Mouse (Mus musculus) spleen, embryonic (tissue): Measurements from ENCODE around the gene Rcn3.
"Not testable (repeated sequence)": the region's sequence is repeated elsewhere in the genome, so short reads cannot be mapped to it uniquely, and the experiment has no call there.

Experiments
- CTCF ChIA-PET: fragments of 350-600 bp; sonication (Branson Sonifier 250); formaldehyde crosslinking; loops from one replicate; lab custom pipeline; 2022; lab: Charles Lee

Gene Rcn3

GRCm38 (mm10) chr7:45125144-45125600, 33.2 kb upstream of the Rcn3 start:
- CTCF ChIA-PET, result no interaction called here

DNA sequence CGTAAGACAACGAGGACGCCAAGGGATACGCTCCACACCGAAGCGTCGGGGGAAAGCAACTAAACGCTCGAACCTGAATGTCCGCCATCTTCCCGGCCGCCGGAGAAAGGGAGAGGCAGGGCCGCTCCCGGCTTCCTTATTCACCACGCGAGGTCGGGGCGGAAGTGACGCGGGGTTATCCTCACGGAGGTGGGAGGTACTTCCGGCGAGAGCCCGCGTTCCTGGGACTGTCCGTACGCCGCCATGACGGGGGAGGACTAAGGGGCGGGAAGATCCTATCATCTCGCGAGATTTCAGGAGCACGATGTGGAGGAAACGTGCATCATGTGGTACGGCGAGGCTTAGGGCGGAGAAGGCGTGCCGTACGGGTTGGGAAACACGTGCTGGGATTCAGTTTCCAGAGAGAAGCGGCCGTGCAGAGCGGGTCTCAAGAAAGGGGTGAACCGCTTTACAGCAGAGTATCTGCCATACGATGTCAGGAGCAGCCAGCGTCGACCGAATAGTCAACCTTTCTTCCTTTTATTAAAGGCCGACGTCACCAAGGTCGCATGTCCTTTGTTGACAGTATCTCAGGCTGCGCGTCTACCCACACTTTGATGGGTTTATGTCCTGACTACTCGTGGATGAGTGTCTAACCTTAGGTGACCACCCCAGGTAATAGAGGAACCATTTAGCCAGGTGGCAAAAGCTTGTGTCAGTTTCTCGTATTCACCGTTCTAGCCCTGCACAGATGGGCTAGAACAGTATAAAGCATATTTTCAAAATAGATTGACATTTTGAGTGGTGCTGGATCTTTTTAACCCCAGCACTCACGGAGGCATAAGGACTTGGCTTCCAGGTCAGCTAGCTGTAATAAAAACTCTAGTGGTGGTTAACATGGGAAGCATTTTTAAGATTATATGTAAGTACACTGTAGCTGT, 32.5 kb upstream of the Rcn3 start, which contains the start of gene Rps11:
Gene Rps11, minus strand, starts transcription at position 216 of the 920 bp plus-strand sequence.
- CTCF ChIA-PET, result no interaction called here

- CTCF ChIA-PET, result interaction anchor here (0.5 to 0.7 kb wide), 2 partner anchors 166 to 167 kb away, joined by 3 read pairs; no protein-coding TSS in a partner anchor
These were observed 31.2 kb upstream of the Rcn3 start for GRCm38 (mm10) chr7:45123186-45123570.

GRCm38 (mm10) chr7:45122561-45123185, 30.7 kb upstream of the Rcn3 start:
- CTCF ChIA-PET, result interaction anchor here (0.8 kb wide), 1 partner anchor 14 kb away, joined by 3 read pairs; the partner anchor contains the start of genes Flt3l and Gm45713

GRCm38 (mm10) chr7:45121966-45122365, 29.9 kb upstream of the Rcn3 start:
- CTCF ChIA-PET, result interaction anchor here (0.6 to 0.8 kb wide), 2 partner anchors 14 to 182 kb away, joined by 3 read pairs; partner anchors contain the start of genes Flt3l and Gm45713

- CTCF ChIA-PET, result no interaction called here
These were observed 29.4 kb upstream of the Rcn3 start for GRCm38 (mm10) chr7:45121404-45121803.

DNA sequence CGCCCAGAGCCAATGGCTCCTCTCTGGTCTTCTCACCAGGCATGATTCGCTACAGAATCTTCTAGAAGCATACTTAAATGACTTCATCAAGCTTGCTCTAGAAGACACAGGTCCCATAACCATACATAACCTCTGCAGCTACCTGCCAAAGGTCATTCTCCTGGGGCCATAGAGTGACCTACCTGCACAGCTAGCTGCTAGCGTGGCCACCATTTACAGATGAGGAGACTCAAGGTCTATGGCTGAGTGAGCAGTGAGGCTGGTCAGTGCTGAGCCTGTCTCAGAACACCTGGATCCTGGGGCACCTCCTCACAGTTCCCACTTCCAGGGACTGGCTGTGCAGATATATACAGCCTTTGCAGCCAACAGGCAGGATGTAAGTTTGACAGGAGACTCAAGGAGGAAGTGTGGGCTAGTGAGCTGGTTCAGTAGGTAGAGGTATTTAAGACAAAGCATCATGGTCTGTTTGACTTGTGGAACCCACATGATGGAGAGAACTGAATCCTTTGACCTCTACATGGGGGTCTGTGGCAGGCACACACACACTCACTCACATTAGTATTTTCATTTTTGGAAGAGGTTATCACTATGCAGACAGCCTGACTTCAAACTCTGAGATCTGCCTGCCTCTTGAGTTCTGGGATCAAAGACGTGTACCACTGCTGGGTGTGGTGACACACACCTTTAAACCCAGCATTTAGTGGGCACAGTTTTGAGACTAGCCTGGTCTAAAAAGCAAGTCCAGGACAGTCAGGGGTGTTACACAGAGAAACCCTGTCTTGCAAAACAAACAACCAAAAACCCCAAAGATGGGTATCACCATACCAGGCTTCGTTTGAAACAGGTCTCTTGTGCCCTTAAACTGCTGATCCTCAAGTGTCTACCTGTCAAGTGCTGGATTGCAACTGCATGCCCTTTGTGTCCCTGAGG, 28.0 kb upstream of the Rcn3 start:
- CTCF ChIA-PET, result no interaction called here

DNA sequence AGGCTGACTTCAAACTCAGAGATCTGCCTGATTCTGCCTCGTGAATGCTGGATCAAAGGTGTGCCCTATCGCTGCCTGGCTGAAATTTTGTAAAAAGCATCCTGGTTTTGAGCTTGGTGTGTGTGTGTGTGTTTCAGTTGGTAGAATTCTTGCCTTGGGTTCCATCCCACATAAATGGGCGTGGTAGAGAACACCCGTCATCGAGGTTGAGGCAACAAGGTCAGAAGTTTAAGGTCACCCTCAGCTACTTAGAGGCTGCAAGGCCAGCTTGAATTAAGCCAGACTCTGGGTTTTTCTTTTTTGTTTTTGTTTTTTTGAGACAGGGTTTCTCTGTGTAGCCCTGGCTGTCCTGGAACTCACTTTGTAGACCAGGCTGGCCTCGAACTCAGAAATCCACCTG, 26.3 kb upstream of the Rcn3 start:
- CTCF ChIA-PET, result no interaction called here

- CTCF ChIA-PET, result no interaction called here
These were observed 25.5 kb upstream of the Rcn3 start for GRCm38 (mm10) chr7:45117566-45117965.

DNA sequence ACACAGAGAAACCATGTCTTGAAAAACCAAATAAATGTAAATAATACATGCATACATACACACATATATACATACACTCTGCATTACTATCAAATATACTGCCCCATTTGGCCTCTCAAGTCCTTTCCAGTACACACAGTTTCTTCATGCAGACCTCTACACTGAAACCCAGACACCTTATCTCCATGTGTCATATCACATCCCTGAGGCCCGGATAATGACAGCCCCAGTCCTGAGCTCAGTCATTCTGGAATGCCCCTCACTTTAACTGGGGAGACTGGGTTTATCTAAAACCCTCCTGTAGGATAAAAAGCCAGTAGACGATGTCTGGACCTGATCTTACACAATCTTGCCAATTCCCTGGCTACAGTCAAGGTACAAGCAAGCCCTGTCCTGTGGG, 21.5 kb upstream of the Rcn3 start:
- CTCF ChIA-PET, result no interaction called here

- CTCF ChIA-PET, result no interaction called here
These were observed 20.5 kb upstream of the Rcn3 start for GRCm38 (mm10) chr7:45112529-45112928.

DNA sequence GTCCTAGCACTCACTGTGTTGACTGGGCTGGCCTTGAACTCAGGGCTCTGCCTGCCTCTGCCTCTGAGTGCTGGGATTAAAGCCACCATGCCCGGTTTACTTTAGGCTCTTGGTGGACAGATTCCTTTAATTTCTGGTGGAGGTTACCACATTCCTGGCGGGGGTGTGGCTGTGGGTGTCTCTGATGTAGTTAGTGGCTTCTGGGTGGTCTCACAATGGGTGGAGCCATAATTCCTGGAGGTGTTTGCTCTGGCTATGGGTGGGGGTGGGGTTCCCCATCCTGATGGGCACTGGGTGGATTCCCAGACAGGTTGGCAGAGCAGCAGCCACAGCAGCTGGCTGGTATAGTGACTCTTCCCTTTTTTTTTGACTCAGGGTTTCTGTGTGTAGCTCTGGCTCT, 19.9 kb upstream of the Rcn3 start:
- CTCF ChIA-PET, result no interaction called here

DNA sequence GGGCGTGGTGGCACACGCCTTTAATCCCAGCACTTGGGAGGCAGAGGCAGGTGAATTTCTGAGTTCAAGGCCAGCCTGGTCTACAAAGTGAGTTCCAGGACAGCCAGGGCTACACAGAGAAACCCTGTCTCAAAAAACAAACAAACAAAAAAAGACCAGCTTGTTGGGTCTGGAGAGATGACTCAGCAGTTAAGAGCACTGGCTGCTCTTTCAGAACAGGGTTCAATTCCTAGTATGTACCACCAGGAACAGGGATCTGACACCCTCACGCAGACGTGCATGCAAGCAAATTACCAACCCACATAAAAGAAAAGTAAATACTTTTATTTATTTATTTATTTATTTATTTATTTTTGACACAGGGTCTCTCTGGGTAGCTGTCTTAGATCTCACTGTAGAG, 18.1 kb upstream of the Rcn3 start:
- CTCF ChIA-PET, result not testable (repeated sequence)

- CTCF ChIA-PET, result interaction anchor here (0.7 kb wide), 1 partner anchor 31 kb away, joined by 3 read pairs; no protein-coding TSS in a partner anchor
These were observed 15.1 kb upstream of the Rcn3 start for GRCm38 (mm10) chr7:45107052-45107645.

- CTCF ChIA-PET, result interaction anchor here (0.8 kb wide), 1 partner anchor 10 kb away, joined by 5 read pairs; no protein-coding TSS in a partner anchor
These were observed 14.4 kb upstream of the Rcn3 start for GRCm38 (mm10) chr7:45106441-45106840.

DNA sequence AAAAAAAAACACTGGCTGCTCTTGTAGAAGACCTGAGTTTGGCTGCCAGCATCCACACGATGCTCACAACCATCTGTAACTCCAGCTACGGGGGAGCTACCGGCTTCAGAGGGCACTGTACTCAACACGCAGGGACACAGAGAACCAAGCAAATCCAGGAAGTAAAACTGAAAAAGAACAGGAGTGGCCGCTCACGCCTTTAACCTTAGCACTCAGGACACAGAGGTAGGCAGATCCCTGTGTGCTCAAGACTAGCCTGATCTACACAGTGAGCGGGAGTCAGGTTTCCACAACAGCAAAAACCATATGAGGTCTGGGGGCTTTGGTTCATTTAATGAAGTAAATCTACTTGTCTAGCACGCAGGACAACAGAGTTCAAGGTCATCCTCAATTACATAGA, 13.5 kb upstream of the Rcn3 start:
- CTCF ChIA-PET, result no interaction called here

- CTCF ChIA-PET, result no interaction called here
These were observed 12.9 kb upstream of the Rcn3 start for GRCm38 (mm10) chr7:45104941-45105340.

DNA sequence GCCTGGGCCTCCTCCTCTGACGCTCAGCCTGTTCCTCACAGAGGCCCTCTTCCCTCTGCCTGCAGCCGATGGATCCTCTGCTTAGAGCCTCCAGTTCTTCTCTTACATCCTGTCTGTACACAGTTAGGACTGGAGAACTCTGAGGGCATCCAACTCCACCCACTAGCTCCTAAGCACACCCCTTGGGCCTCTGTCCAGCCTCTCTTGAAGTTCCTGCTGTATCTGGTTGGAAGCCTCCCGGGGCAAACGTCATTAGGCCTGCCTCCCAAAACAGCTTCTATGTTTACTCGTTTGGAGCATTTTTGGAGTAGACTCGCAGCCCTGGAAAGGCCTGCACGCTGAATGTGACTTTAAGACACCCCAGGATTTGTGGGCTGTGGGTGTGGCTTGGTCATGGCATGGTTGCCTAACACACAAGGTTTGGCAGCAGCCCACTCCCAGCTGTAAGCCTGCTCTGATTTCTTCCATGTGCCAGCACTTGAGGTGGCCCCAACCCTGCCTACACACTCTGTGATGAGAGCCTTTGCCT, 11.7 kb upstream of the Rcn3 start, which contains the start of gene Fcgrt:
Gene Fcgrt, minus strand, starts transcription at position 200 of the 529 bp plus-strand sequence.
- CTCF ChIA-PET, result no interaction called here

- CTCF ChIA-PET, result no interaction called here
These were observed 11.0 kb upstream of the Rcn3 start for GRCm38 (mm10) chr7:45102940-45103585.

DNA sequence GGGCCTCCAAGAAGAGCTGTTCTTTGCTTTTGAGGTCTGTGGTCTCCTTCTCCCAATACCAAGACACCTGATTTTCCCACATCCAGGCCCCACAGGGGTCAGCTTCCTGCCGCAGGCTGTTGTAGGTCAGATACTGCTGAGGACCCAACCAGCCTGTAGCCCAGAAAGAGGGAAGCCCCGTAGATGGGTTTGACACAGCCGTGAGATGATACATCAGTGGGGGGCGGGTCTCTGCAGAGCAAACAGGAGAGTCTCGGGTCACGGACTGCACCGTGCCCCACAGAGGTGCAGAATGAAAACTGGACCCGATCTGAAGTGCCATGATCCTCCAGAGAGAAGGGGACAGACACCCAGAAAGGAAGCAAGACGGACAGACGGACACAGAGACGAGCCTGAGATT, 10.4 kb upstream of the Rcn3 start:
- CTCF ChIA-PET, result no interaction called here
